Mouse (Mus musculus) cerebellum, adult 2 months (tissue): ENCODE results near the gene Slc26a11.

Experiments used
- CTCF ChIP-seq: fragments of 200-500 bp; IDR thresholded peaks from 2 replicates; pipeline ENCODE4 v1.5.1; 2011; ENCODE audit warnings: low read depth, mild to moderate bottlenecking, control low read depth, low read length, moderate library complexity, borderline replicate concordance; ENCODE audit not compliant: insufficient read depth
- POLR2A ChIP-seq: fragments of 200-500 bp; IDR thresholded peaks from 2 replicates; pipeline ENCODE4 v1.6.1; 2011; ENCODE audit warnings: low read length, control low read depth, borderline replicate concordance; ENCODE audit not compliant: insufficient read depth

- TF ChIP-seq POLR2A (no peak), CTCF (no peak)
These were observed 30.9 kb downstream of the Slc26a11 start for GRCm38 (mm10) chr11:119386306-119386705.
